Mouse (Mus musculus): ENCODE data around the gene Gm11172. TPM values are rescaled to one million over a fixed set of nuclear protein-coding genes. Genes with fewer than 3 reads are reported as not detected.

Gm11172 gene
- total and polyA plus RNA-seq, 3 experiments: not detected

DNA sequence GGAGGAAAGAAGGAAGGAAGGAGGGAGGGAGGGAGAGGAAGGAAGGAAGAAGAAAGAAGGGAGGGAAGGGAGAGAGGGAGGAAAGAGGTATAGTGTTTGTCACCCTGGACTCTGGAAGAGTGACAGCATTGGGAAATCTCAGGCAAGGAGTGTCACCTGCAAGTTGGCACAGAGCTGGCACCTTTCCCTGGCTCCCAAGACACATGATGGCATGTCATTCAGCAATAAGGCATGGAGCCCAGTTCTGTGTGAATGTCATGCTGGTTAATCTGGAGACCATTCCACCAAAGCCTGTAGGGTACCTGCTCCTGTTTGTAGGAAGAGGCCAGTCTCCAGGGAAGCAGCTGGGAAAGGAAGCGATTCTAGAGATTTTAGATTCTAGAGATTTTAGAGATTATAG is 2.3 kb upstream of the Gm11172 start:
- no peak overlapping the region for H3K4me3 ChIP-seq (replicated peaks in 1 of 3; ENCODE audit: low read depth in 2 of 3, low read length in 2 of 3, poor library complexity in 1 of 3)
- H3K27me3 ChIP-seq (replicated peaks): peaks cover 35% of the 10 kb centered on the region
- no peak for TF ChIP-seq RCOR1 (conservative IDR thresholded peaks at IDR 0.05; ENCODE audit: low read depth, low read length)
- TF ChIP-seq USF1 (IDR thresholded peaks at IDR 0.05; ENCODE audit: low read depth, low read length): no peak
- TF ChIP-seq CTCF (conservative IDR thresholded peaks at IDR 0.05 in 1 of 2, IDR thresholded peaks at IDR 0.05 in 1 of 2; ENCODE audit: low read depth in 2 of 2, low read length in 2 of 2): no peak
- no peak for TF ChIP-seq ZMIZ1 (IDR thresholded peaks at IDR 0.05; ENCODE audit: low read depth, low read length)
- no peak for TF ChIP-seq UBTF (IDR thresholded peaks at IDR 0.05; ENCODE audit: low read depth, low read length)
- no peak for TF ChIP-seq GABPA (IDR thresholded peaks at IDR 0.05; ENCODE audit: insufficient replicate concordance, low read depth, low read length)
- TF ChIP-seq PAX5 (IDR thresholded peaks at IDR 0.05; ENCODE audit: low read length): no peak
- no peak for TF ChIP-seq HCFC1 (IDR thresholded peaks at IDR 0.05; ENCODE audit: low read depth, low read length)
- TF ChIP-seq ZKSCAN1 (IDR thresholded peaks at IDR 0.05; ENCODE audit: borderline replicate concordance, low read depth, low read length): no peak
- TF ChIP-seq E2F4 (IDR thresholded peaks at IDR 0.05; ENCODE audit: insufficient replicate concordance, low read depth, low read length): no peak
- TF ChIP-seq MXI1 (IDR thresholded peaks at IDR 0.05; ENCODE audit: low read depth, low read length): no peak
- no peak for TF ChIP-seq JUN (IDR thresholded peaks at IDR 0.05; ENCODE audit: insufficient read depth, low read depth, low read length)
- TF ChIP-seq JUND (conservative IDR thresholded peaks at IDR 0.05; ENCODE audit: low read depth, low read length): no peak
- no peak for TF ChIP-seq SMC3 (IDR thresholded peaks at IDR 0.05; ENCODE audit: low read depth, low read length)
- TF ChIP-seq NELFE (IDR thresholded peaks at IDR 0.05; ENCODE audit: low read depth, low read length): no peak
- TF ChIP-seq ZC3H11A (IDR thresholded peaks at IDR 0.05; ENCODE audit: low read depth, low read length): no peak
- no peak for TF ChIP-seq NRF1 (IDR thresholded peaks at IDR 0.05; ENCODE audit: low read depth, low read length)
- no peak for TF ChIP-seq CHD2 (IDR thresholded peaks at IDR 0.05; ENCODE audit: low read length)
- TF ChIP-seq ZNF384 (IDR thresholded peaks at IDR 0.05; ENCODE audit: low read depth, low read length): no peak
- TF ChIP-seq ELF1 (IDR thresholded peaks at IDR 0.05; ENCODE audit: low read depth, low read length): no peak
- H3K4me2 ChIP-seq (ENCODE audit: insufficient read depth, low read depth, poor library complexity, severe bottlenecking): no peak overlapping the region
- dilution Hi-C loops (cut with MboI; ENCODE audit: extremely low pct_ligation_motif_present, extremely low pct_unique_long_range_greater_than_20kb, low sequenced_read_pairs) (no loop called here), in situ Hi-C loops (cut with MboI; ENCODE audit: low pct_ligation_motif_present, low pct_unique_long_range_greater_than_20kb, low sequenced_read_pairs) (no loop called here)
- H3K27ac ChIP-seq (ENCODE audit: insufficient read depth, low read depth): no peak overlapping the region
- no peak for DNase-seq (ENCODE audit: extremely low read depth)
- H3K9me3 ChIP-seq (replicated peaks; ENCODE audit: low read length): no peaks in the 10 kb centered on the region
- no peak overlapping the region for H3K9ac ChIP-seq (ENCODE audit: insufficient read depth, low read depth)
- H3K4me1 ChIP-seq (ENCODE audit: control insufficient read depth in 1 of 2, insufficient read depth in 2 of 2): peaks cover 22 to 43% of the 10 kb centered on the region in 2 experiments
- no peaks in the 10 kb centered on the region for H3K79me2 ChIP-seq (replicated peaks; ENCODE audit: control insufficient read depth, extremely low read depth, insufficient read depth, poor library complexity, severe bottlenecking)
- no peaks in the 10 kb centered on the region for H3K36me3 ChIP-seq (replicated peaks in 1 of 2; ENCODE audit: control insufficient read depth in 1 of 2, insufficient read depth in 1 of 2, low read length in 1 of 2)

DNA sequence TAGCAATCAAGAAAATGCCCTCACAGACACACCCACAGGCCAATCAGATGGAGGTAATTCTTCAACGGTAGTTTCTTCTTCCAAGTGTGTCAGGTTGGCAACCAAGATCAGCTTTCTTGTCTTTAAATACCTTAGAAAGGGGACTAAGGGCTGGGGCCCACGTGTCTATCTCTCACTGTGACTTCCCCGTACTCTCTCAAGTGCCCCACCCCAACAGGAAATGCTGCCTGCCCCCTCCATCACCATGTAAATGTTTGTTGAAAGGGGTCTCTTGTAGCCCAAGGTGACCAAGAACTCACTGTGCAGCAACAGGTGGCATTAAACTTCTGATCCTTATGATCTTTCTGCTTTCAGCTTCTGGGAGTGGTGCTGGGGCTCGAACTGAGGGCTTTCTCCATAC is 1.0 kb downstream of the Gm11172 start:
- Histone ChIP-seq H3K27ac (ENCODE audit: insufficient read depth, low read depth) (no peak overlapping the region), H3K4me3 (replicated peaks in 1 of 3; ENCODE audit: low read depth in 2 of 3, low read length in 2 of 3, poor library complexity in 1 of 3) (no peak overlapping the region), H3K9ac (ENCODE audit: insufficient read depth, low read depth) (no peak overlapping the region), H3K4me2 (ENCODE audit: insufficient read depth, low read depth, poor library complexity, severe bottlenecking) (no peak overlapping the region), H3K9me3 (replicated peaks; ENCODE audit: low read length) (no peaks in the 10 kb centered on the region), H3K4me1 (ENCODE audit: control insufficient read depth in 1 of 2, insufficient read depth in 2 of 2) (peaks cover 19 to 38% of the 10 kb centered on the region in 2 experiments), H3K36me3 (replicated peaks in 1 of 2; ENCODE audit: control insufficient read depth in 1 of 2, insufficient read depth in 1 of 2, low read length in 1 of 2) (no peaks in the 10 kb centered on the region), H3K27me3 (replicated peaks) (peaks cover 25% of the 10 kb centered on the region), H3K79me2 (replicated peaks; ENCODE audit: control insufficient read depth, extremely low read depth, insufficient read depth, poor library complexity, severe bottlenecking) (no peaks in the 10 kb centered on the region)
- no peak for DNase-seq (ENCODE audit: extremely low read depth)
- dilution Hi-C loops (cut with MboI; ENCODE audit: extremely low pct_ligation_motif_present, extremely low pct_unique_long_range_greater_than_20kb, low sequenced_read_pairs) (no loop called here), in situ Hi-C loops (cut with MboI; ENCODE audit: low pct_ligation_motif_present, low pct_unique_long_range_greater_than_20kb, low sequenced_read_pairs) (no loop called here)
- TF ChIP-seq E2F4 (IDR thresholded peaks at IDR 0.05; ENCODE audit: insufficient replicate concordance, low read depth, low read length) (no peak), SMC3 (IDR thresholded peaks at IDR 0.05; ENCODE audit: low read depth, low read length) (no peak), MAFK (IDR thresholded peaks at IDR 0.05; ENCODE audit: insufficient replicate concordance, low read length) (no peak), MAX (IDR thresholded peaks at IDR 0.05; ENCODE audit: low read length) (no peak), BHLHE40 (IDR thresholded peaks at IDR 0.05; ENCODE audit: low read depth, low read length) (no peak), NRF1 (IDR thresholded peaks at IDR 0.05; ENCODE audit: low read depth, low read length) (no peak), ZKSCAN1 (IDR thresholded peaks at IDR 0.05; ENCODE audit: borderline replicate concordance, low read depth, low read length) (no peak), EP300 (IDR thresholded peaks at IDR 0.05; ENCODE audit: low read length) (no peak), CHD2 (IDR thresholded peaks at IDR 0.05; ENCODE audit: low read length) (no peak), POLR2A (IDR thresholded peaks at IDR 0.05; ENCODE audit: low read depth, low read length) (no peak), CTCF (conservative IDR thresholded peaks at IDR 0.05 in 1 of 2, IDR thresholded peaks at IDR 0.05 in 1 of 2; ENCODE audit: low read depth in 2 of 2, low read length in 2 of 2) (no peak), ZMIZ1 (IDR thresholded peaks at IDR 0.05; ENCODE audit: low read depth, low read length) (no peak), TBP (conservative IDR thresholded peaks at IDR 0.05; ENCODE audit: low read depth, low read length) (no peak), POLR2AphosphoS2 (IDR thresholded peaks at IDR 0.05; ENCODE audit: low read depth, low read length) (no peak), ETS1 (conservative IDR thresholded peaks at IDR 0.05; ENCODE audit: low read depth, low read length) (no peak), CHD1 (IDR thresholded peaks at IDR 0.05; ENCODE audit: low read depth, low read length) (no peak), SIN3A (IDR thresholded peaks at IDR 0.05; ENCODE audit: low read length) (no peak), PAX5 (IDR thresholded peaks at IDR 0.05; ENCODE audit: low read length) (no peak)

Data from CH12.LX (cell line).